Mouse (Mus musculus): ENCODE data around the gene Cdh1. TPM values are rescaled to one million over a fixed set of nuclear protein-coding genes. Genes with fewer than 3 reads are reported as not detected.

Cdh1 gene
- total and polyA plus RNA-seq, 3 experiments: 0.13 TPM; not detected in 2

DNA sequence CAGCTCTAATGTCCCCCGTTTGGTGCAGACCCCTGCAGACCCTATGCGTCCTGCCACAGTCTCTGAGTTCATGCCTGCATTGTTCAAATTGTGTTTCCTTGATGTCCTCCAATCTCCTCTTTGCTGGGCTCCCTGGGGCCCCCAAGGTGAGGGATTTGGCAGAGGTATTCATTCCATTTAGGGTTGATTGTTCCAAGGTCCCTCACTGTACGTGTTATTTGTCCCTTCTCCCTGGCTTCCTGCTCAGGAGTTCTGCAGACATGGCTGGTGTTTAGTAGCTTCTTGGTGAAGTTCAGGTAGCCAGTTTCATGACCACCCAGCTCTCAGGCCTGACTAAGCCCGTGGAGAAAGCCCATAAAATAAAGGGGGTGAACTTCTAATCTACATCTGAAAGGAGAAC, 13.5 kb downstream of the Cdh1 start:
- Histone ChIP-seq H3K9ac (ENCODE audit: insufficient read depth, low read depth) (no peak overlapping the region), H3K27ac (ENCODE audit: insufficient read depth, low read depth) (no peak overlapping the region), H3K9me3 (replicated peaks; ENCODE audit: low read length) (no peaks in the 10 kb centered on the region), H3K36me3 (replicated peaks in 1 of 2; ENCODE audit: control insufficient read depth in 1 of 2, insufficient read depth in 1 of 2, low read length in 1 of 2) (no peaks in the 10 kb centered on the region), H3K4me2 (ENCODE audit: insufficient read depth, low read depth, poor library complexity, severe bottlenecking) (no peak overlapping the region), H3K4me3 (replicated peaks in 1 of 3; ENCODE audit: low read depth in 2 of 3, low read length in 2 of 3, poor library complexity in 1 of 3) (no peak overlapping the region), H3K79me2 (replicated peaks; ENCODE audit: control insufficient read depth, extremely low read depth, insufficient read depth, poor library complexity, severe bottlenecking) (no peaks in the 10 kb centered on the region), H3K27me3 (replicated peaks) (no peaks in the 10 kb centered on the region), H3K4me1 (ENCODE audit: control insufficient read depth in 1 of 2, insufficient read depth in 2 of 2) (peaks cover 0 to 6% of the 10 kb centered on the region in 2 experiments; a peak in 1 of 4 replicates)
- in situ Hi-C loops (cut with MboI; ENCODE audit: low pct_ligation_motif_present, low pct_unique_long_range_greater_than_20kb, low sequenced_read_pairs) (no loop called here), dilution Hi-C loops (cut with MboI; ENCODE audit: extremely low pct_ligation_motif_present, extremely low pct_unique_long_range_greater_than_20kb, low sequenced_read_pairs) (no loop called here)
- no peak for DNase-seq (ENCODE audit: extremely low read depth)
- TF ChIP-seq RAD21 (IDR thresholded peaks at IDR 0.05; ENCODE audit: low read depth, low read length) (no peak), E2F4 (IDR thresholded peaks at IDR 0.05; ENCODE audit: insufficient replicate concordance, low read depth, low read length) (no peak), MYC (IDR thresholded peaks at IDR 0.05; ENCODE audit: low read depth, low read length) (no peak), CHD2 (IDR thresholded peaks at IDR 0.05; ENCODE audit: low read length) (no peak), ZKSCAN1 (IDR thresholded peaks at IDR 0.05; ENCODE audit: borderline replicate concordance, low read depth, low read length) (no peak), HCFC1 (IDR thresholded peaks at IDR 0.05; ENCODE audit: low read depth, low read length) (no peak), NELFE (IDR thresholded peaks at IDR 0.05; ENCODE audit: low read depth, low read length) (no peak), ZMIZ1 (IDR thresholded peaks at IDR 0.05; ENCODE audit: low read depth, low read length) (no peak), ETS1 (conservative IDR thresholded peaks at IDR 0.05; ENCODE audit: low read depth, low read length) (no peak), MAFK (IDR thresholded peaks at IDR 0.05; ENCODE audit: insufficient replicate concordance, low read length) (no peak), JUND (conservative IDR thresholded peaks at IDR 0.05; ENCODE audit: low read depth, low read length) (no peak), MAX (IDR thresholded peaks at IDR 0.05; ENCODE audit: low read length) (no peak), GABPA (IDR thresholded peaks at IDR 0.05; ENCODE audit: insufficient replicate concordance, low read depth, low read length) (no peak)

DNA sequence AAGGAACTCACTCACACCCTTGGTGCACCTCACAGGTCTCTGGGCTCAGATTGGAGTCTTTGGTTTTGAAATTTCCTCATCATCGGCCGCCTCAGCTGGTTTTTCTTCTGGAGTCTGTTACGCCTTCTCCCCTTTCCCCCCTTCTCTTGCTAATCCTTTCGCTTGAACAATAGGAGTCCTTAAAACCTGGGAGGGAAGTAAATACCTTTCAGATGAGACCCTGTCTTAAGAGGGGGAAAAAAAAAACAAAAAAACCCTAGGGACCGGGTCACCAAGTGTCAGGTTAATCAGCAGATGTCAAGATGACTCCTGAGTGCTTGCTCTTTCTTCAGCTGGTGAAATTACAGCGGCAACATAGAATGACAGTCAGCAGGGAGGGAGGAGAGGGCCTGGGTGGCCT, 14.0 kb downstream of the Cdh1 start:
- no peak for DNase-seq (ENCODE audit: extremely low read depth)
- no peaks in the 10 kb centered on the region for H3K79me2 ChIP-seq (replicated peaks; ENCODE audit: control insufficient read depth, extremely low read depth, insufficient read depth, poor library complexity, severe bottlenecking)
- no peaks in the 10 kb centered on the region for H3K36me3 ChIP-seq (replicated peaks in 1 of 2; ENCODE audit: control insufficient read depth in 1 of 2, insufficient read depth in 1 of 2, low read length in 1 of 2)
- no peaks in the 10 kb centered on the region for H3K27me3 ChIP-seq (replicated peaks)
- no peak for TF ChIP-seq SMC3 (IDR thresholded peaks at IDR 0.05; ENCODE audit: low read depth, low read length)
- TF ChIP-seq RAD21 (IDR thresholded peaks at IDR 0.05; ENCODE audit: low read depth, low read length): no peak
- peaks cover 0 to 1% of the 10 kb centered on the region in 2 experiments; a peak in 1 of 4 replicates for H3K4me1 ChIP-seq (ENCODE audit: control insufficient read depth in 1 of 2, insufficient read depth in 2 of 2)
- no peaks in the 10 kb centered on the region for H3K9me3 ChIP-seq (replicated peaks; ENCODE audit: low read length)
- H3K9ac ChIP-seq (ENCODE audit: insufficient read depth, low read depth): no peak overlapping the region
- no peak overlapping the region for H3K4me3 ChIP-seq (replicated peaks in 1 of 3; ENCODE audit: low read depth in 2 of 3, low read length in 2 of 3, poor library complexity in 1 of 3)
- no peak overlapping the region for H3K27ac ChIP-seq (ENCODE audit: insufficient read depth, low read depth)
- dilution Hi-C loops (cut with MboI; ENCODE audit: extremely low pct_ligation_motif_present, extremely low pct_unique_long_range_greater_than_20kb, low sequenced_read_pairs): no loop called here
- H3K4me2 ChIP-seq (ENCODE audit: insufficient read depth, low read depth, poor library complexity, severe bottlenecking): no peak overlapping the region
- in situ Hi-C loops (cut with MboI; ENCODE audit: low pct_ligation_motif_present, low pct_unique_long_range_greater_than_20kb, low sequenced_read_pairs): no loop called here

DNA sequence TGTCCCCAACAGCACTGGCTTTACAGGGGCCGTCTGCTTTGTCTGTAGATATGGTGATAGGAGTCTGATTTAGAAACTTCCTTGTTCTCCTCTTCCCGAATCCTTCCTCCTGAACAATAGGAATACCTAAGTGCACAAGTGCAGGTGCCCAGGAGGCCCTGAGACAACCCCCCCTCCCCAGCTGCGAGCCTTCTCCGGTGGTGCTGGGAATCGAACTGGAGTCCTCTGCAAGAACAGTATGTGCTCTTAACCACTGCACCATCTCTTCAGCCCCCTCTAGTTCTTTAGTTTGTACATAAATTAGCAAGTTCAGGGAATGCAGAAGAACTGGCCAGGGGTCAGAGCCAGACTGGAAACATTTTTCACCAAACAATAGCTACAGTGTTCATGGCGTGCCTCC, 14.7 kb downstream of the Cdh1 start:
- no peak overlapping the region for H3K4me3 ChIP-seq (replicated peaks in 1 of 3; ENCODE audit: low read depth in 2 of 3, low read length in 2 of 3, poor library complexity in 1 of 3)
- H3K9me3 ChIP-seq (replicated peaks; ENCODE audit: low read length): no peaks in the 10 kb centered on the region
- no peak for TF ChIP-seq USF1 (IDR thresholded peaks at IDR 0.05; ENCODE audit: low read depth, low read length)
- no peak for TF ChIP-seq EP300 (IDR thresholded peaks at IDR 0.05; ENCODE audit: low read length)
- no peak for TF ChIP-seq TBP (conservative IDR thresholded peaks at IDR 0.05; ENCODE audit: low read depth, low read length)
- TF ChIP-seq POLR2A (IDR thresholded peaks at IDR 0.05; ENCODE audit: low read depth, low read length): no peak
- no peak for TF ChIP-seq HCFC1 (IDR thresholded peaks at IDR 0.05; ENCODE audit: low read depth, low read length)
- TF ChIP-seq CHD2 (IDR thresholded peaks at IDR 0.05; ENCODE audit: low read length): no peak
- no peak for TF ChIP-seq NRF1 (IDR thresholded peaks at IDR 0.05; ENCODE audit: low read depth, low read length)
- no peak for TF ChIP-seq E2F4 (IDR thresholded peaks at IDR 0.05; ENCODE audit: insufficient replicate concordance, low read depth, low read length)
- no peak for TF ChIP-seq MXI1 (IDR thresholded peaks at IDR 0.05; ENCODE audit: low read depth, low read length)
- TF ChIP-seq MAZ (IDR thresholded peaks at IDR 0.05; ENCODE audit: low read depth, low read length): no peak
- TF ChIP-seq ZMIZ1 (IDR thresholded peaks at IDR 0.05; ENCODE audit: low read depth, low read length): no peak
- no peak for TF ChIP-seq ZNF384 (IDR thresholded peaks at IDR 0.05; ENCODE audit: low read depth, low read length)
- no peak for TF ChIP-seq MAFK (IDR thresholded peaks at IDR 0.05; ENCODE audit: insufficient replicate concordance, low read length)
- in situ Hi-C loops (cut with MboI; ENCODE audit: low pct_ligation_motif_present, low pct_unique_long_range_greater_than_20kb, low sequenced_read_pairs) (no loop called here), dilution Hi-C loops (cut with MboI; ENCODE audit: extremely low pct_ligation_motif_present, extremely low pct_unique_long_range_greater_than_20kb, low sequenced_read_pairs) (no loop called here)
- no peaks in the 10 kb centered on the region for H3K79me2 ChIP-seq (replicated peaks; ENCODE audit: control insufficient read depth, extremely low read depth, insufficient read depth, poor library complexity, severe bottlenecking)
- no peak for DNase-seq (ENCODE audit: extremely low read depth)
- no peaks in the 10 kb centered on the region for H3K4me1 ChIP-seq (ENCODE audit: control insufficient read depth in 1 of 2, insufficient read depth in 2 of 2)
- H3K9ac ChIP-seq (ENCODE audit: insufficient read depth, low read depth): no peak overlapping the region
- H3K4me2 ChIP-seq (ENCODE audit: insufficient read depth, low read depth, poor library complexity, severe bottlenecking): no peak overlapping the region
- no peaks in the 10 kb centered on the region for H3K36me3 ChIP-seq (replicated peaks in 1 of 2; ENCODE audit: control insufficient read depth in 1 of 2, insufficient read depth in 1 of 2, low read length in 1 of 2)
- H3K27me3 ChIP-seq (replicated peaks): no peaks in the 10 kb centered on the region
- H3K27ac ChIP-seq (ENCODE audit: insufficient read depth, low read depth): no peak overlapping the region
